Mouse (Mus musculus): ENCODE data around the gene Gm10330. TPM values are rescaled to one million over a fixed set of nuclear protein-coding genes. Genes with fewer than 3 reads are reported as not detected.
"Not testable (repeated sequence)": the region's sequence is repeated elsewhere in the genome, so short reads cannot be mapped to it uniquely, and the experiment has no call there.

Gm10330 gene
- 0.83 and 0.95 TPM in 2 replicates for polyA plus RNA-seq (2015; fragmentation: Nextera tagmentation; extraction: Ambion mirVana)

DNA sequence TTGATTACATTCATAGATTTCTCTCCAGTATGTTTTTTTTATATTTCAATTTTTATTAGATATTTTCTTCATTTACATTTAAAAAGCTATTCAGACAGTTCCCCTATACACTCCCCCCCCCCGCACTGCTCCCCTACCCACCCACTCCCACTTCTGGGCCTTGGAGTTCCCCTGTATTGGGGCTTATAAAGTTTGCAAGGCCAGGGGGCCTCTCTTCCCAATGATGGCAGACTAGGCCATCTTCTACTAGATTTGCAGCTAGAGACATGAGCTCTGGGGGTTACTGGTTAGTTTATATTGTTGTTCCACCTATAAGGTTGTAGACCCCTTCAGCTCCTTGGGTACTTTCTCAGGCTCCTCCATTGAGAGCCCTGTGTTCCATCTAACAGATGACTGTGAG, at the start of gene Gm10330:
TSS of gene Gm10330 (minus strand) at position 101 of the 400 bp plus-strand sequence.
- H3K27me3 ChIP-seq (replicated peaks); H3K9me3 ChIP-seq; H3K9ac ChIP-seq; H3K4me2 ChIP-seq; H3K4me3 ChIP-seq (replicated peaks); H3K4me1 ChIP-seq; H3K27ac ChIP-seq; ATAC-seq (ENCODE audit: insufficient read depth, low FRiP score, low read depth); H3K36me3 ChIP-seq: not testable (repeated sequence)
- 97% methylated on average over 1 of the region's 1 CpGs for WGBS

DNA sequence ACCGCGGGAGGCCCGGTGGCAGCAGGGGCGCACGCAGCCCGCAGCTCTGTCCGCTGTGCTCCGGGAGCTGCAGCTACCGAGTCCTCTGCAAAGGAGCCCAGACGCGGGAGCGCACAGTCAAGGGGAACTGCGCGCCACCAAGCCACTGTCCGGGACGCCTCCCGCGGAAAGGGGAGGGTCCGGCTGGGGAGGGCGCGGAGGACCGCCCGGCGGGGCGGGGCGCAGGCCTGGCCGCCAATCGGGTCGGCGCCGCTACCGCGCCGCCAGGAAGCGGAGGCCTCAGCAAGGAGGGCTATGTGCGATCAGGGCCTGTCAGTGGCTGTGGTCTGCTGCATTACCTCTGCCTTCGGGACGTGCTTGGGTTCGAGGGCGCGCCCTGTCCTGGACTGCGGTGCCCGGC, 20.7 kb upstream of the Gm10330 start:
- H3K27ac ChIP-seq; H3K27me3 ChIP-seq (replicated peaks); H3K9me3 ChIP-seq; H3K36me3 ChIP-seq; H3K9ac ChIP-seq; ATAC-seq (ENCODE audit: insufficient read depth, low FRiP score, low read depth); H3K4me1 ChIP-seq: not testable (repeated sequence)
- Histone ChIP-seq H3K4me2 (peak overlapping the region; percentile 21; the same call in 1 of the 2 replicates), H3K4me3 (replicated peaks) (peak overlapping the region; percentile 25)
- 10% methylated on average over 39 of the region's 43 CpGs for WGBS

DNA sequence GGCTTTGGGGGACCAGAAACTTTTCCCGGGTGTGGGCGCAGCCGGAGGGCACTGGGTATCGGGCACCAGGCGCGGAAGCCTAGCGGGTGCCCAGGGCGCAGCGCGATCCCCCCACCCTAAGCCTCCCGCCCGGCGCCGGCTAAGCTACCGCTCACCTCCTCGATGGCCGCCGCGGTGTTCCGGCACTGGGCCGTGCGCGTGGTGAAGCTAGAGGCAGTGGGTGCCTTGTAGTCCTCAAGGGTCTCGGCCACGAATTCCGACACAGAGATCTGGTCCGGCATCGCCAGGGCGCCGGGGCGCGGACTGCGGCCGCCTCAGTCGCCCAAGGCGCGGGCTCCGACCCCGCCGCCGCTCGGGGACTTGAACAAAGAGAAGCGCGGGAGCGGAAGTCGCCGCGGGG, 20.3 kb upstream of the Gm10330 start:
- H3K36me3 ChIP-seq; H3K4me1 ChIP-seq; H3K27ac ChIP-seq; ATAC-seq (ENCODE audit: insufficient read depth, low FRiP score, low read depth); H3K9ac ChIP-seq; H3K9me3 ChIP-seq; H3K27me3 ChIP-seq (replicated peaks): not testable (repeated sequence)
- Histone ChIP-seq H3K4me2 (peak overlapping the region; percentile 21; the same call in 1 of the 2 replicates), H3K4me3 (replicated peaks) (peak overlapping the region; percentile 25)
- 7% methylated on average over 22 of the region's 48 CpGs for WGBS

Measured in stomach, embryonic 15.5 days (tissue).